Comparison of ENCODE assay signal across 8 mouse cellular contexts in the genomic region with DNA sequence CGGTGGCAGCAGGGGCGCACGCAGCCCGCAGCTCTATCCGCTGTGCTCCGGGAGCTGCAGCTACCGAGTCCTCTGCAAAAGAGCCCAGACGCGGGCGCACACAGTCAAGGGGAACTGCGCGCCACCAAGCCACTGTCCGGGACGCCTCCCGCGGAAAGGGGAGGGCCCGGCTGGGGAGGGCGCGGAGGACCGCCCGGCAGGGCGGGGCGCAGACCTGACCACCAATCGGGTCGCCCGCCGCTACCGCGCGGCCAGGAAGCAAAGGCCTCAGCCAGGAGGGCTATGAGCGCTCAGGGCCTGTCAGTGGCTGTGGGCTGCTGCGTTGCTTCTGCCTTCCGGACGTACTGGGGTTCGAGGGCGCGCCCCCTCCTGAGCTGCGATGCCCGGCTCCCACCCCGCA.
DNase-seq lines count a peak whose midpoint lies in the region; ATAC-seq and TF ChIP-seq lines count a peak whose summit lies in the region.
"Not testable (repeated sequence)": the region's sequence is repeated elsewhere in the genome, so short reads cannot be mapped to it uniquely, and the experiment has no call there.

No protein-coding gene starts in this region.

- intact Hi-C loops in gastrocnemius, adult 2 months (cut with DNase I); heart, postnatal 25 days (cut with DNase I): not testable (repeated sequence)

- H3K9ac ChIP-seq in kidney, embryonic 14.5 days (ENCODE audit: low read depth, low read length); midbrain, embryonic 12.5 days (replicated peaks): not testable (repeated sequence)

- peak overlapping the region; percentile 31 for H3K4me2 ChIP-seq in kidney, embryonic 14.5 days (replicated peaks; ENCODE audit: low read depth, low read length)
- peak overlapping the region; percentile 27 for H3K4me2 ChIP-seq in midbrain, embryonic 12.5 days (replicated peaks)

- peak; percentile 1 to 2 for DNase-seq in B cell, adult 2 months
- DNase-seq in brain, embryonic 14.5 days (ENCODE audit: low read depth), result peak; percentile 0
- DNase-seq in gastrocnemius, adult 2 months, result peak; percentile 35
- peak; percentile 10 for DNase-seq in heart, postnatal 25 days (ENCODE audit: low spot score)
- peak; percentile 39 for DNase-seq in liver
- peak; percentile 11 to 55 for DNase-seq in spleen, postnatal 4 days (ENCODE audit: low spot score in 2 of 2)

- H3K27me3 ChIP-seq in kidney, embryonic 14.5 days (ENCODE audit: control insufficient read depth, insufficient read depth, low read length); midbrain, embryonic 12.5 days: not testable (repeated sequence)

- not testable (repeated sequence) for ATAC-seq in kidney, embryonic 14.5 days (ENCODE audit: low FRiP score, low TSS enrichment); midbrain, embryonic 12.5 days (ENCODE audit: low FRiP score, low read depth)

- not testable (repeated sequence) for H3K9me3 ChIP-seq in kidney, embryonic 14.5 days (ENCODE audit: control insufficient read depth, low read length); midbrain, embryonic 12.5 days

- H3K36me3 ChIP-seq in kidney, embryonic 14.5 days (ENCODE audit: control insufficient read depth, insufficient read depth, low read length); midbrain, embryonic 12.5 days: not testable (repeated sequence)

- TF ChIP-seq CTCF in brain, embryonic 14.5 days (IDR thresholded peaks at IDR 0.05; ENCODE audit: borderline replicate concordance, extremely low read depth, insufficient read depth, insufficient read length); gastrocnemius, adult 2 months (IDR thresholded peaks at IDR 0.05): not testable (repeated sequence)

- not testable (repeated sequence) for H3K4me1 ChIP-seq in kidney, embryonic 14.5 days (ENCODE audit: control insufficient read depth, insufficient read depth, low read length); midbrain, embryonic 12.5 days

- 5% methylated on average over 34 of the region's 40 CpGs for WGBS in kidney, embryonic 14.5 days
- WGBS in midbrain, embryonic 12.5 days, result 13% methylated on average over 24 of the region's 40 CpGs

- TF ChIP-seq POLR2A in brain, embryonic 14.5 days (IDR thresholded peaks at IDR 0.05; ENCODE audit: borderline replicate concordance, extremely low read depth, insufficient read depth, insufficient read length, poor library complexity, severe bottlenecking), result not testable (repeated sequence)

- H3K27ac ChIP-seq in gastrocnemius, adult 2 months; kidney, embryonic 14.5 days (ENCODE audit: low read depth, low read length); midbrain, embryonic 12.5 days (replicated peaks): not testable (repeated sequence)

- H3K4me3 ChIP-seq in gastrocnemius, adult 2 months, result peak overlapping the region; percentile 55
- peak overlapping the region; percentile 34 for H3K4me3 ChIP-seq in kidney, embryonic 14.5 days (ENCODE audit: low read length)
- peak overlapping the region; percentile 20 for H3K4me3 ChIP-seq in midbrain, embryonic 12.5 days
